Mouse (Mus musculus) lung, postnatal 0 days (tissue): ENCODE data around the gene Smu1. TPM values are rescaled to one million over a fixed set of nuclear protein-coding genes. Genes with fewer than 3 reads are reported as not detected.

ENCODE experiments used
- ATAC-seq: fragments of 200-750 bp; cut with Nextera tagmentation; 2 replicates; pipeline ENCODE4 v1.8.0; 2017; ENCODE audit warnings: moderate library complexity
- DNase-seq: peaks from one replicate; pipeline ENCODE4 v3.0.0-alpha.2; 2016; ENCODE audit warnings: low spot score
- H3K27ac ChIP-seq: fragments of 300-500 bp; sonication (generic); 2 replicates; pipeline ENCODE4 v1.5.1; 2014; ENCODE audit warnings: antibody characterized with exemption, mild to moderate bottlenecking, low read length, mixed read lengths
- H3K27me3 ChIP-seq: fragments of 300-500 bp; sonication (generic); replicated peaks from 2 replicates; pipeline ENCODE4 v1.6.1; 2014; ENCODE audit warnings: low read length, mixed read lengths; ENCODE audit not compliant: insufficient read depth
- H3K36me3 ChIP-seq: fragments of 300-500 bp; sonication (generic); 2 replicates; pipeline ENCODE4 v1.6.1; 2014; ENCODE audit warnings: low read length, mixed read lengths; ENCODE audit not compliant: insufficient read depth
- H3K4me1 ChIP-seq: fragments of 300-500 bp; sonication (generic); 2 replicates; pipeline ENCODE4 v1.6.1; 2014; ENCODE audit warnings: antibody characterized with exemption, low read depth, low read length, mixed read lengths; ENCODE audit not compliant: insufficient read depth
- H3K4me2 ChIP-seq: fragments of 300-500 bp; sonication (generic); replicated peaks from 2 replicates; pipeline ENCODE4 v1.6.1; 2014; ENCODE audit warnings: low read depth, mild to moderate bottlenecking, low read length, moderate library complexity, mixed read lengths
- H3K4me3 ChIP-seq: fragments of 300-500 bp; sonication (generic); 2 replicates; pipeline ENCODE4 v1.5.1; 2014; ENCODE audit warnings: low read depth, low read length
- H3K9ac ChIP-seq: fragments of 300-500 bp; sonication (generic); replicated peaks from 2 replicates; pipeline ENCODE4 v1.6.1; 2014; ENCODE audit warnings: low read depth, mild to moderate bottlenecking
- H3K9me3 ChIP-seq: fragments of 300-500 bp; sonication (generic); 2 replicates; pipeline ENCODE4 v1.6.1; 2016; ENCODE audit warnings: low read length, mixed read lengths
- CTCF ChIP-seq: IDR thresholded peaks from 2 replicates; pipeline ENCODE4 v1.5.1; 2016; ENCODE audit warnings: antibody characterized with exemption, mild to moderate bottlenecking
- EP300 ChIP-seq: IDR thresholded peaks from 2 replicates; pipeline ENCODE4 v1.6.1; 2016; ENCODE audit warnings: antibody characterized with exemption, mild to moderate bottlenecking, control low read depth
- WGBS: fragments of 180-500 bp; shearing (Covaris S2); extraction: QIAGEN DNeasy Blood & Tissue Kit; methylation state at CpG from one replicate; pipeline ENCODE4 v1.1.7; 2014; 5-methylcytosine and 5-hydroxymethylcytosine counted together
- polyA plus RNA-seq: library from polyadenylated mRNA; unstranded; fragments of >200 nt; fragmentation: Nextera tagmentation; extraction: Ambion mirVana; gene quantifications from 2 replicates; pipeline ENCODE4 v1.2.1, GENCODE M21; 2015

Gene Smu1
- polyA plus RNA-seq, 1 experiment from 2014 or later = 89.0 TPM

DNA sequence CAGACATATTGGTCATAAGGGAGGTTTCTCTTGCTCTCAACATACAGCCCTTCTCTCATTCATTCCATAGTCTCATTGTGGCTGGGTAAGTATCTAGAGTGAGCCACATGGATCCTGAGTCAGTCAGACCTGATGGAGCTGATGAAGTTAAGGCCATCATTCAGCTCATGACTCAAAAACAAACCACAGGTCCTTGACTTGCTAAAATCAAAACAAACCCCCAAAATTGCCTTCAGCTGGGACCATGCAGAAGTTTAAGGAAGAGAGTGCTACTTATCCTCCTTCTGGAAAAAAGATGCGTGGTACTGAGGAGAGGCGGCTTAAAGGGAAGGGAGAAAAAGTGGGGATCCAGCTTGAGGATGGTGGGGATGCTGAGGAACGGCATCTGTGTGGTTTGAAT lies 38.0 kb upstream of the Smu1 start:
- no peak for ATAC-seq
- H3K4me1 ChIP-seq = no peaks in the 10 kb centered on the region
- no peak for DNase-seq
- H3K27ac ChIP-seq = no peak overlapping the region
- H3K36me3 ChIP-seq = no peaks in the 10 kb centered on the region
- no peak overlapping the region for H3K4me3 ChIP-seq
- H3K9ac ChIP-seq = no peak overlapping the region
- no peak overlapping the region for H3K4me2 ChIP-seq
- H3K9me3 ChIP-seq = no peaks in the 10 kb centered on the region
- TF ChIP-seq CTCF = no peak
- no peak for TF ChIP-seq EP300
- 97% methylated on average over 3 of the region's 3 CpGs for WGBS
- H3K27me3 ChIP-seq = no peaks in the 10 kb centered on the region

DNA sequence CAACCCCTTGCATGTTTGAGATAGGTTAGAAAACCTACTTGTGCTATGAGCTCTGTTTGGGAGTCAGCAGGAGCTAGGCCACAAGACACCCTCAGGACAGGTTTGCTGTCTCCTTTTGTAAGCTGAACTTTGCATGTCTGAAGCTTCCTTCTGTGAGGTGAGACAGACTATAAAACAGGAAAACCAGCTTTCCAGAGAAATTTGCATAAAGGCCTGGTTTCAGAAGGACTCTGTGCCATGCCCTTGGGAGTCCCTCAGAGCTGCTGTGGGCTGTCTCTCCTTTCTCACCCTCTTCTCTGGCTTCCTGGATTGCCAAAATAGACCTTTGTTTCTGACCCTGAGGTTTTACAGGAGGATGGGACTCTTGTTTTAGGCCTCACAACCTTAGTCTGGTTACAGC lies 36.6 kb upstream of the Smu1 start:
- Histone ChIP-seq H3K9me3 (no peaks in the 10 kb centered on the region), H3K36me3 (no peaks in the 10 kb centered on the region), H3K4me2 (no peak overlapping the region), H3K9ac (no peak overlapping the region), H3K27ac (no peak overlapping the region), H3K27me3 (no peaks in the 10 kb centered on the region), H3K4me3 (no peak overlapping the region), H3K4me1 (no peaks in the 10 kb centered on the region)
- TF ChIP-seq CTCF (no peak), EP300 (no peak)
- no peak for DNase-seq
- no peak for ATAC-seq

DNA sequence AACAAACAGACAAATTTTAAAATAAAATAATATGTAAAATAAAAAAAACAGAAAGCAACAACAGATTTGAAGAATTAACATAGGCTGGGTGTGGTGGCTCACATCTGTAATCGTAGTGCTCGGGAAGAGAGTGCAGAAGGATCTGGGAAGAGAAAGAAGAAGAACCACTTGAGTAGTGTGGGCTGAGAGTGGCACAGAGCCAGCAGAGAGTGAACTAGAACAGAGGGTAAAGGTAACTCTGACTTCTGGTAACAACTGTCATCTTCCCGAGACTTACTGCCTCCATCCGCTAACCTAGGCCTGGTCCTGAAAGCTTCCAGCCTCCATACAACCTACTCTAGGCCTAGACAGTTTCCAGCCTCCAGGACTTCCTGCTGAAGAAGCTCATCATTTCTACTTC lies 33.5 kb upstream of the Smu1 start:
- Histone ChIP-seq H3K9ac (no peak overlapping the region), H3K9me3 (no peaks in the 10 kb centered on the region), H3K4me2 (no peak overlapping the region), H3K36me3 (no peaks in the 10 kb centered on the region), H3K27me3 (no peaks in the 10 kb centered on the region), H3K27ac (no peak overlapping the region), H3K4me3 (no peak overlapping the region), H3K4me1 (no peaks in the 10 kb centered on the region)
- WGBS = 85% methylated on average over 4 of the region's 4 CpGs
- TF ChIP-seq EP300 = no peak
- TF ChIP-seq CTCF = no peak
- DNase-seq (no peak), ATAC-seq (no peak)

DNA sequence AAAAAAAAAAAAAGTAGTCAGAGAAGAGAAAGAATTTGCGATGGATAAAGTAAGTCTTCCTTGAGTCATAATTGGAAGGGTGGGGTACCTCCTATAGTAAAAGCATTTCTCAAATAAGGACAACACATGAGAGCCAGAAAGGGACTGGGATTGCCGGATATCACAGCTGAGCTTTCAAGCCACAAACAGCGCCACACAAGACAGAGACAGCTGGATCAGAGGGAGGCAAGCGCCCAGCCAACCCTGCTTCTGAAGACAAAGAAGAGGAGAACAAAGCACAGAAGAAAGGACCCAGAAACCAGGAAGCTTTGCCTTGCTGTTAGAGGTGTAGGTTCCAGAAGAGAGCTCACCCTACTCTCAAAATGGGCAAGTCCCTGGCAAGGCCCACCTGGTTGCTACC lies 28.9 kb upstream of the Smu1 start:
- Histone ChIP-seq H3K9me3 (no peaks in the 10 kb centered on the region), H3K4me3 (no peak overlapping the region), H3K4me2 (no peak overlapping the region), H3K4me1 (no peaks in the 10 kb centered on the region), H3K36me3 (no peaks in the 10 kb centered on the region), H3K9ac (no peak overlapping the region), H3K27ac (no peak overlapping the region), H3K27me3 (no peaks in the 10 kb centered on the region)
- WGBS = 82% methylated on average over 4 of the region's 4 CpGs
- DNase-seq = no peak
- no peak for TF ChIP-seq EP300
- no peak for TF ChIP-seq CTCF
- no peak for ATAC-seq

DNA sequence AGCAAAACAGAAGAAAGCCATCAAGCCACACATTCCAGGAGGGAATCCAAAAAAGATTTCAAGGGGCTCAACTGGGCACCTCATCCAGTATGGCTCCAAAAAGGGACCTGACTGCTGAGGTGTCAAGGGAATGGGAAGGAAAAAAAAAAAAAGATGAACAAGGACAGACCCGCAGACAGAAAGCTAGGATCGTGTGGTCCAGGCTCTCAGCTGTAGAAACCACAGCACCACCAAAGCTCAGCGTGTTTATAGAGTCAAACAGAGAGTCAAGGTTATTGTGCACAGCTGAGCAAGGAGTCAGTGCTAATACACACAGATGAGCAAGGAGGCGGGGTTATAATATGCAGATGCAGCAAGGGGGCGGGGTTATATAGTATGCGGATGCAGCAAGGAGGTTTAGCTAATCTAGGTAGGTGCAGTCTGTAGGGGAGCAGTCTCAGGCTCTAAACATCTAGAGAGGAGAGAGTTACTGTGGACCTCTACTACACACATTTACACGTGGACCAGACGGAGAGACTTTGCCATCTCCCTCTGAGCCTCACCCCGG lies 28.0 kb upstream of the Smu1 start:
- no peak for TF ChIP-seq CTCF
- no peak for TF ChIP-seq EP300
- no peak for ATAC-seq

DNA sequence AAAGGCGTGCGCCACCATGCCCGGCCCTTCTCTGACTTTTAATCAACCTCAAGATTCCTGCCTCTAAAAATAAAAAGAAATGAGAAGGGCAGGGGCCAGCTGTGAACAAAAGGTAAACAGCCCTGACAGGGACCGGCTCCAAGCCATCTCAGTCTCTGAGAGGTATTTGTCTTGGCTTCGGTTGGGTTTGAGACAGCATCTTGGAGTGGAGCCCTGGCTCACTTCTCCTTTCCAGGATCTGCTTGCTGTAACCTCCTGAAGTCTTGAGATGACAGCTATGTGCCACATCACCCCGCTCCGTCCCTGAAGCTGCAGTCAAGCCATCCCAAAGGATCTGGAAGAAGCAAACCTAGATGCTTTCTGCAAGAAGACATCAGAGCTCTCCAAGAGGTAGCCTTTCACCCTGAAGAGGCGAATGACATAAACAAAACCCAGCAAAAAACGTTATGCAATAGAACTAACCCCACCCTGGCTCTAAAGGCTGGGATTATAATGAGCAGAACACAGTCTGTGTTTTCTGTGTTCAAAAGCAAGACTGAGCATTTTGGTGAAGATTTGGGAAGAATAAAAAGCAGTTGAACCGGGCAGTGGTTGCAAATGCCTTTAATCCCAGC lies 26.9 kb upstream of the Smu1 start:
- H3K4me1 ChIP-seq = no peaks in the 10 kb centered on the region
- H3K27ac ChIP-seq = no peak overlapping the region
- H3K27me3 ChIP-seq = no peaks in the 10 kb centered on the region
- TF ChIP-seq EP300 (no peak), CTCF (no peak)
- whole genome bisulfite sequencing = 40% methylated on average over 10 of the region's 10 CpGs
- H3K9ac ChIP-seq = no peak overlapping the region
- H3K4me3 ChIP-seq = no peak overlapping the region
- DNase-seq = peak; percentile 40
- H3K4me2 ChIP-seq = no peak overlapping the region
- no peaks in the 10 kb centered on the region for H3K9me3 ChIP-seq
- no peaks in the 10 kb centered on the region for H3K36me3 ChIP-seq
- ATAC-seq = peak; percentile 54

More for the DNA sequence above, 28.0 kb upstream of the Smu1 start:
- 63% methylated on average over 9 of the region's 9 CpGs for WGBS
- no peak overlapping the region for H3K4me2 ChIP-seq
- H3K36me3 ChIP-seq = no peaks in the 10 kb centered on the region
- H3K4me1 ChIP-seq = no peaks in the 10 kb centered on the region
- DNase-seq = no peak
- H3K27me3 ChIP-seq = no peaks in the 10 kb centered on the region
- H3K27ac ChIP-seq = no peak overlapping the region
- no peaks in the 10 kb centered on the region for H3K9me3 ChIP-seq
- H3K9ac ChIP-seq = no peak overlapping the region
- H3K4me3 ChIP-seq = no peak overlapping the region

DNA sequence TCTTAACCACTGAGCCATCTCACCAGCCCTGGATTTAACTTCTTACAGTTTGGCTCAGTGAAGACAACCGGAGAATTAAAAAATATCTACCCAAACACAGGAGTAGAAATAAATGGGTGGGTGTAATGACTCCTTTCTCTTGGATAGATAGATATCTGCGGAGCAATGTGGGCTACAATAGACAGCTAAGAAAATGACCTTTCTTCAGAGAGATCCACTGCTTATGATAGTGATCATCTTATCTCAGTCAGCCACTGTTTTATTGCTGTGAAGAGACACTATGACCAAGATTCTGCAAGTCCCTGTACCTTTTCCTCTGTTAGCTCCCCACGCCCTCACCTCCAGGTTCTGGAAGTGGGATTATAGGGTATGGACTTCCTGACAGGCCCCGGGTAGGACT lies 25.3 kb upstream of the Smu1 start:
- no peak overlapping the region for H3K27ac ChIP-seq
- H3K27me3 ChIP-seq = no peaks in the 10 kb centered on the region
- no peaks in the 10 kb centered on the region for H3K4me1 ChIP-seq
- no peak for DNase-seq
- 89% methylated on average over 4 of the region's 4 CpGs for WGBS
- no peaks in the 10 kb centered on the region for H3K9me3 ChIP-seq
- H3K4me3 ChIP-seq = no peak overlapping the region
- H3K9ac ChIP-seq = no peak overlapping the region
- TF ChIP-seq EP300 (no peak), CTCF (no peak)
- H3K4me2 ChIP-seq = no peak overlapping the region
- H3K36me3 ChIP-seq = no peaks in the 10 kb centered on the region
- ATAC-seq = no peak
